Mouse (Mus musculus) forebrain, embryonic 15.5 days (tissue): ENCODE measurements at regions not wholly inside any gene's neighbourhood (a gene's known extent, or its start where the extent isn't known, plus 50 kb on each side); places are given as distances from the start of the nearest gene placed in this dataset. TPM values are rescaled to one million over a fixed set of nuclear protein-coding genes. Genes with fewer than 3 reads are reported as not detected.
A peak's percentile ranks its signal among the peaks of the same experiment; 100 is the strongest.

Source experiments
- ATAC-seq: fragments of 200-750 bp; cut with Nextera tagmentation; replicated peaks from 2 replicates; pipeline ENCODE4 v1.8.0; 2017; ENCODE audit warnings: mild to moderate bottlenecking, moderate TSS enrichment, moderate library complexity
- H3K27ac ChIP-seq: fragments of 300-500 bp; sonication (generic); replicated peaks from 2 replicates; pipeline ENCODE4 v1.5.1; 2015; ENCODE audit warnings: mild to moderate bottlenecking, inconsistent platforms
- H3K27me3 ChIP-seq: fragments of 300-500 bp; sonication (generic); 2 replicates; pipeline ENCODE4 v1.6.1; 2015; ENCODE audit warnings: inconsistent platforms
- H3K36me3 ChIP-seq: fragments of 300-500 bp; sonication (generic); 2 replicates; pipeline ENCODE4 v1.6.1; 2015; ENCODE audit warnings: mild to moderate bottlenecking, inconsistent platforms
- H3K4me1 ChIP-seq: fragments of 300-500 bp; sonication (generic); 2 replicates; pipeline ENCODE4 v1.6.1; 2015; ENCODE audit warnings: inconsistent platforms
- H3K4me2 ChIP-seq: fragments of 300-500 bp; sonication (generic); replicated peaks from 2 replicates; pipeline ENCODE4 v1.6.1; 2015; ENCODE audit warnings: mild to moderate bottlenecking, inconsistent platforms
- H3K4me3 ChIP-seq: fragments of 300-500 bp; sonication (generic); 2 replicates; pipeline ENCODE4 v1.5.1; 2015; ENCODE audit warnings: mild to moderate bottlenecking, inconsistent platforms
- H3K9ac ChIP-seq: fragments of 300-500 bp; sonication (generic); replicated peaks from 2 replicates; pipeline ENCODE4 v1.6.1; 2015; ENCODE audit warnings: mild to moderate bottlenecking, inconsistent platforms
- H3K9me3 ChIP-seq: fragments of 300-500 bp; sonication (generic); 2 replicates; pipeline ENCODE4 v1.6.1; 2016; ENCODE audit warnings: inconsistent platforms
- WGBS: fragments of 180-500 bp; shearing (Covaris S2); methylation state at CpG from one replicate; pipeline ENCODE4 v1.1.7; 2015; ENCODE audit warnings: mixed read lengths; 5-methylcytosine and 5-hydroxymethylcytosine counted together
- microRNA counts: library from miRNA; unstranded; fragments of <30 nt; microRNA quantifications from one replicate; lab custom pipeline; 2016
- microRNA-seq: library from miRNA; unstranded; fragments of <30 nt; microRNA quantifications from one replicate; pipeline ENCODE4, GENCODE M21; 2016

- WGBS = 3% methylated on average over 8 of the region's 8 CpGs
- ATAC-seq = peak; percentile 99
- 0 out of 2 replicates have a peak overlapping the region, but pooled peaks have one; percentile 12 for H3K4me2 ChIP-seq
These were observed 66.7 kb upstream of the Zcchc13 start for GRCm38 (mm10) chrX:103563531-103564246.

GRCm38 (mm10) chrX:103573344-103573743 is 57.0 kb upstream of the Zcchc13 start:
- WGBS = 71% methylated on average over 4 of the region's 4 CpGs
- H3K9me3 ChIP-seq = no peaks in the 10 kb centered on the region
- H3K4me1 ChIP-seq = no peaks in the 10 kb centered on the region
- no peak overlapping the region for H3K4me3 ChIP-seq
- H3K9ac ChIP-seq = no peak overlapping the region
- no peak overlapping the region for H3K4me2 ChIP-seq
- ATAC-seq = no peak
- H3K36me3 ChIP-seq = no peaks in the 10 kb centered on the region
- no peak overlapping the region for H3K27ac ChIP-seq
- no peaks in the 10 kb centered on the region for H3K27me3 ChIP-seq

More at GRCm38 (mm10) chrX:103563531-103564246, 66.7 kb upstream of the Zcchc13 start:
- Histone ChIP-seq H3K27ac (peak overlapping the region; percentile 90), H3K36me3 (no peaks in the 10 kb centered on the region), H3K27me3 (no peaks in the 10 kb centered on the region), H3K9ac (no peak overlapping the region), H3K4me3 (no peak overlapping the region), H3K9me3 (no peaks in the 10 kb centered on the region), H3K4me1 (peaks cover 19% of the 10 kb centered on the region)

DNA sequence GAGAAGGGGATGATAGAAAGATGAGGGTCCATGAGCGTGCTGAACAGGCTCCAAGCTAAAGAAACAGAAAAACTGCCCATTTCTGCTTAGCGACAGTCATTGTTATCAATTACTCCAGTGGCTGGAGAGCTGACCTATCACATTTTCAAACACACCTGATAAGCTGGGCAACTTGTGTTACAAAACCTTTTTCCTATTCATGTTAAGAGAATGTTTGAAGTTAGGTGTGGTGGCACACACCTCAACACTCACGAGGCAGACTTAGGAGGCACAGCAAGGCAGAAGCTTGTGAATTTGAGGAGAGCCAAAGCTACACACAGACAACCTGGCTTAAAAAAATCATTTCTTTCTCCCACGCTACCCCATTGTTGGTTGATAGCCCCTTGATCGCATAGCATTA is 50.9 kb upstream of the Zcchc13 start:
- ATAC-seq = no peak
- Histone ChIP-seq H3K4me1 (no peaks in the 10 kb centered on the region), H3K27me3 (no peaks in the 10 kb centered on the region), H3K9me3 (no peaks in the 10 kb centered on the region), H3K4me3 (no peak overlapping the region), H3K9ac (no peak overlapping the region), H3K4me2 (no peak overlapping the region), H3K27ac (no peak overlapping the region), H3K36me3 (no peaks in the 10 kb centered on the region)
- WGBS = 91% methylated on average over 5 of the region's 5 CpGs

MicroRNA genes in the stretch of these regions (microRNA counts, 519-probe panel; counts per million panel counts)
- microRNA mmu-miR-374 (lab: Ali Mortazavi, UCI) (3,326 counts per million, percentile 78 among the panel's probes with 10 or more counts), microRNA mmu-miR-421 (lab: Ali Mortazavi, UCI) (2,432 counts per million, percentile 51 among the panel's probes with 10 or more counts)

Small RNA genes lying in the stretch of these regions (microRNA-seq; reads per million reads assigned to microRNA genes)
- gene Mir374b = not detected
- gene Mir374c = not detected
- gene Mir421 = 346 reads per million, percentile 69 among the genes with 10 or more reads in this experiment
